Mouse (Mus musculus): ENCODE results near the gene Actl11. TPM values are rescaled to one million over a fixed set of nuclear protein-coding genes. Genes with fewer than 3 reads are reported as not detected.

Gene Actl11
- total and polyA plus RNA-seq, 2 experiments from 2014 or later = not detected

DNA sequence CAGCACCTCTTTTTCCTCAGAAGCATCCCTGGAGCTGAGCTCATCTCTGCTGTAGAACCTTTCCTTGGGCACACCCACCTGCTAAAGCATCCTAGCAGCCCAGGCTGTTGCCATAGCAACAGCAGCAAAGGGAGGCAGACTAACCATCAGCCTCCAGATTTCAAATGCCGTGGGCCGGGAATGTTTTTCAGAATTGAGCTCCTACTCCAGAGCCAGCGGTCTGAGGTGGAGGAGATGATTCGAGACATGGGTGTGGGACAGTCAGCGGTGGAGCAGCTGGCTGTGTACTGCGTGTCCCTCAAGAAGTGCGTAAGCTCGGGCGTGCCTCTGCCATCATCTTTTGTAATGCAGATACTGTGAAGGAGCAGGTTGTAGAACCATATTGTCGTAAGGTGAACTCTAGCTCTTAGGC lies 33.1 kb downstream of the Actl11 start:
- peak overlapping the region; percentile 91 for H3K27ac ChIP-seq (ENCODE audit: low read depth, low read length)
- no peaks in the 10 kb centered on the region; the same call in 1 of the 2 replicates for H3K36me3 ChIP-seq (ENCODE audit: insufficient read depth, low read length)
- DNase-seq (ENCODE audit: low spot score) (peak; percentile 85), ATAC-seq (ENCODE audit: low FRiP score) (peak; percentile 68)
- no peak for TF ChIP-seq CTCF (IDR thresholded peaks at IDR 0.05)
- H3K4me1 ChIP-seq (ENCODE audit: insufficient read depth, low read length) = peaks cover 20% of the 10 kb centered on the region
- WGBS = 53% methylated on average over 10 of the region's 10 CpGs
- peak overlapping the region; percentile 38 for H3K4me2 ChIP-seq (ENCODE audit: low read depth, low read length, poor library complexity, severe bottlenecking)
- H3K9me3 ChIP-seq (ENCODE audit: low read length) = no peaks in the 10 kb centered on the region
- no peak overlapping the region for H3K4me3 ChIP-seq (ENCODE audit: low read depth, low read length)
- no peaks in the 10 kb centered on the region for H3K27me3 ChIP-seq (ENCODE audit: insufficient read depth, low read length)
- no peak overlapping the region for H3K9ac ChIP-seq (replicated peaks; ENCODE audit: low read length, poor library complexity, severe bottlenecking)

DNA sequence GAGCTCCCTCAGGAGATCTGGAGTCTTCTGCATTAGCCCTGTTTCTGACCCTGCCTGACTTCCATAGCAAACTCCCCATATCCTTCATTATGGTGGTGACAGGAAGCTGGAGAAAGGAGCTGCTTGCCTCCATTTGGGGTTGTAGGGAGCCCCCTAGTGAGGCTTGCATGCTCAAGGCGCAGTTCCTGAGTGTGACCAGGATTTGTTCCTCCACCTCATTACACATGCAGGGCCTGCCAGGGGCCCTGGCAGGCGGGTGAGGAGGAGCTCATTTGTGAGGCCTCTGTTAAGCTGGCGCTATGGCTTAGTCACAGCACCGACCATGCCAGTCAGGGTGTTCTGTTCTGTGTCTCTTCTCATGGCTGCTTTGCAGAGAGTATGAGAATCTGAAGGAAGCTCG lies 33.6 kb downstream of the Actl11 start:
- WGBS = 34% methylated on average over 5 of the region's 5 CpGs
- Histone ChIP-seq H3K4me2 (ENCODE audit: low read depth, low read length, poor library complexity, severe bottlenecking) (peak overlapping the region; percentile 38), H3K27ac (ENCODE audit: low read depth, low read length) (peak overlapping the region; percentile 91), H3K4me3 (ENCODE audit: low read depth, low read length) (no peak overlapping the region), H3K4me1 (ENCODE audit: insufficient read depth, low read length) (peaks cover 20% of the 10 kb centered on the region), H3K27me3 (ENCODE audit: insufficient read depth, low read length) (no peaks in the 10 kb centered on the region), H3K9me3 (ENCODE audit: low read length) (no peaks in the 10 kb centered on the region), H3K36me3 (ENCODE audit: insufficient read depth, low read length) (no peaks in the 10 kb centered on the region; the same call in 1 of the 2 replicates), H3K9ac (replicated peaks; ENCODE audit: low read length, poor library complexity, severe bottlenecking) (peak overlapping the region; percentile 8; the same call in 1 of the 2 replicates)
- ATAC-seq (ENCODE audit: low FRiP score) = peak; percentile 61; the same call in 1 of the 2 replicates
- DNase-seq (ENCODE audit: low spot score) = peak; percentile 62
- peak; percentile 78 for TF ChIP-seq CTCF (IDR thresholded peaks at IDR 0.05)

DNA sequence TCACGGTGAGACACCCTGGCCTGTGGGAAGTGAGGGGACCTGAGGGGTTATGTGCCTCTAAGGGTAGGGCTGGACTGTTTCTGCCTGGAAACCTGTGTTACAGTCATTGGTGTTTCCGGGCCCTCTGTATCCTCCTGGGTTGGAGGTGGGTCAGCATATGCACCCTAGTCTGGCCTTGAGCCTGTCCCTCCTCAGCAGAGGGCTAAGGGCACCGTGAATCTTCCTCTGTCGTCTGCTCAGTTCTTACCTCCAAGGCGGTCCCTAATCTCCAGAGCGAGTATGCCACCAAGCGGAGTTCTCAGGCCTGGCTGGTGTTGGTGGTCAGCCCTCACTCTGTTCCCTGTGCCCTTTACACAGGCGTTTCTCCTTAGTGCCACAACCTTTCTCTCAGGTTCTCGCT lies 34.6 kb downstream of the Actl11 start:
- H3K9ac ChIP-seq (replicated peaks; ENCODE audit: low read length, poor library complexity, severe bottlenecking) = no peak overlapping the region
- H3K4me2 ChIP-seq (ENCODE audit: low read depth, low read length, poor library complexity, severe bottlenecking) = no peak overlapping the region
- ATAC-seq (ENCODE audit: low FRiP score) (no peak), DNase-seq (ENCODE audit: low spot score) (no peak)
- no peak overlapping the region for H3K27ac ChIP-seq (ENCODE audit: low read depth, low read length)
- H3K9me3 ChIP-seq (ENCODE audit: low read length) = no peaks in the 10 kb centered on the region
- H3K4me3 ChIP-seq (ENCODE audit: low read depth, low read length) = no peak overlapping the region
- H3K36me3 ChIP-seq (ENCODE audit: insufficient read depth, low read length) = no peaks in the 10 kb centered on the region; the same call in 1 of the 2 replicates
- TF ChIP-seq CTCF (IDR thresholded peaks at IDR 0.05) = no peak
- peaks cover 20% of the 10 kb centered on the region for H3K4me1 ChIP-seq (ENCODE audit: insufficient read depth, low read length)
- WGBS = 92% methylated on average over 9 of the region's 9 CpGs
- H3K27me3 ChIP-seq (ENCODE audit: insufficient read depth, low read length) = no peaks in the 10 kb centered on the region

DNA sequence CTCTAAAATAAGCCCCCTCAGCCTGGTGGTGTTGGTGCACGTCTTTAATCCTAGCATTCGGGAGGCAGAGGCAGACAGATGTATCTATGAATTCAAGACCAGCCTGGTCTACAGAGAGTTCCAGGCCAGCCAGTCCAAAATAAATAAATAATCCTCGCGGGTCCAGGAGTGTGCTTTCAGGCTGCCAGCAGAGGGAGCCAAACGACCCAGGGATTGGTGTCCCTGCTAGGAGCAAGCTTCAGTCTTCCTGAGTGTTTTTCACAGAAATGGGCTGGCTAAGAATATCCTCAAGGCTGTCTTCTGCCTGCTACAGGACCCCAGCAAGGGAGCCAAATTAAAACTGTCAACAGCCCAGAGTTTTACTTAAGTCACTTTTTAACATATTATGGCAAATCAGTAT lies 35.4 kb downstream of the Actl11 start:
- no peak for ATAC-seq (ENCODE audit: low FRiP score)

DNA sequence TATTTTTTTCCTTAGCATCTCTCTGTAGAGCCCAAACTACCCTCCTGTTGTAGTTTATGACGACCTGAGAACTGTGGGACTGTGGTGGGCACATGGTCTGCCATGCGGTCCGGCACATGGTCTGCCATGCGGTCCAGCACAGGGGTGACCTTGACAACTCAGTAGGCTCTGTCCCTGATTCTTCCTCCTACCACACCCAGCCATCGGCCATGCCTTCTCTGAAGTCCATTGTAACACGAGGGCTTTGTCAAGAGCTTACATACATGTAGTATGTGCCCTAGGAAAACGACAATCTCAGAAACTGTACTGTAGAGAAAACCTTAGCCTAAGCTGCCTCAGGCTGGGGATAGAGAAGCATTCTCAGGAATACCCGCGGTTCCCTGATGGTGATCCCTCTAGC lies 36.4 kb downstream of the Actl11 start:
- Histone ChIP-seq H3K9ac (replicated peaks; ENCODE audit: low read length, poor library complexity, severe bottlenecking) (no peak overlapping the region), H3K4me1 (ENCODE audit: insufficient read depth, low read length) (peaks cover 20% of the 10 kb centered on the region), H3K36me3 (ENCODE audit: insufficient read depth, low read length) (no peaks in the 10 kb centered on the region; the same call in 1 of the 2 replicates), H3K9me3 (ENCODE audit: low read length) (no peaks in the 10 kb centered on the region), H3K27ac (ENCODE audit: low read depth, low read length) (no peak overlapping the region), H3K4me2 (ENCODE audit: low read depth, low read length, poor library complexity, severe bottlenecking) (no peak overlapping the region), H3K27me3 (ENCODE audit: insufficient read depth, low read length) (no peaks in the 10 kb centered on the region), H3K4me3 (ENCODE audit: low read depth, low read length) (no peak overlapping the region)
- 92% methylated on average over 9 of the region's 9 CpGs for WGBS
- ATAC-seq (ENCODE audit: low FRiP score) (no peak), DNase-seq (ENCODE audit: low spot score) (no peak)
- no peak for TF ChIP-seq CTCF (IDR thresholded peaks at IDR 0.05)

More for the DNA sequence above, 35.4 kb downstream of the Actl11 start:
- WGBS = 22% methylated on average over 5 of the region's 5 CpGs
- Histone ChIP-seq H3K9me3 (ENCODE audit: low read length) (no peaks in the 10 kb centered on the region), H3K36me3 (ENCODE audit: insufficient read depth, low read length) (no peaks in the 10 kb centered on the region; the same call in 1 of the 2 replicates), H3K4me3 (ENCODE audit: low read depth, low read length) (no peak overlapping the region), H3K9ac (replicated peaks; ENCODE audit: low read length, poor library complexity, severe bottlenecking) (no peak overlapping the region), H3K4me2 (ENCODE audit: low read depth, low read length, poor library complexity, severe bottlenecking) (no peak overlapping the region), H3K27me3 (ENCODE audit: insufficient read depth, low read length) (no peaks in the 10 kb centered on the region), H3K4me1 (ENCODE audit: insufficient read depth, low read length) (peaks cover 20% of the 10 kb centered on the region), H3K27ac (ENCODE audit: low read depth, low read length) (no peak overlapping the region)
- TF ChIP-seq CTCF (IDR thresholded peaks at IDR 0.05) = peak; percentile 93
- DNase-seq (ENCODE audit: low spot score) = peak; percentile 85

DNA sequence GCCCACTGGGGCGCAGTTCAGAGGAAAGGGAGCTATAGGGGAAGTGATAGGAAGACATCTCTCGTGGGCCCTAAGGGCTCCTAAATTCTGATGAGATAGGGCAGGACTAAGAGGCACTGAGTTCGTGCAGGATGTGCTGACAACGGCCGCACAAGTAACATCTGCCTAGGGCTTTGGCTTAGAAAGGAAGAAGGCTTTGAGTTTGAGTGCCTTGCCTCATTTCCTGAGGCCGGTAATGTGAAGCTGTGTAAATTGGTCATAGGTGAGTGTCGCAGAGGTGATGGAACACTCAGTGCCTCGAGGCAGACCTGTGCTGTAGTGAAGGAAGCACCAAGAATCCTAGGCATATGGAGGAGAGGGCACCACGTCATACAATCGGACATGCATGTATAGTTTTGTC lies 38.4 kb downstream of the Actl11 start:
- no peak overlapping the region for H3K9ac ChIP-seq (replicated peaks; ENCODE audit: low read length, poor library complexity, severe bottlenecking)
- no peak overlapping the region for H3K4me3 ChIP-seq (ENCODE audit: low read depth, low read length)
- no peak overlapping the region for H3K27ac ChIP-seq (ENCODE audit: low read depth, low read length)
- H3K4me2 ChIP-seq (ENCODE audit: low read depth, low read length, poor library complexity, severe bottlenecking) = no peak overlapping the region
- ATAC-seq (ENCODE audit: low FRiP score) = no peak
- H3K27me3 ChIP-seq (ENCODE audit: insufficient read depth, low read length) = no peaks in the 10 kb centered on the region
- no peak for DNase-seq (ENCODE audit: low spot score)
- 90% methylated on average over 10 of the region's 10 CpGs for WGBS
- no peak for TF ChIP-seq CTCF (IDR thresholded peaks at IDR 0.05)
- H3K36me3 ChIP-seq (ENCODE audit: insufficient read depth, low read length) = peaks cover 3% of the 10 kb centered on the region; the same call in 1 of the 2 replicates
- H3K4me1 ChIP-seq (ENCODE audit: insufficient read depth, low read length) = peaks cover 8% of the 10 kb centered on the region
- H3K9me3 ChIP-seq (ENCODE audit: low read length) = no peaks in the 10 kb centered on the region
